In the genomic region with DNA sequence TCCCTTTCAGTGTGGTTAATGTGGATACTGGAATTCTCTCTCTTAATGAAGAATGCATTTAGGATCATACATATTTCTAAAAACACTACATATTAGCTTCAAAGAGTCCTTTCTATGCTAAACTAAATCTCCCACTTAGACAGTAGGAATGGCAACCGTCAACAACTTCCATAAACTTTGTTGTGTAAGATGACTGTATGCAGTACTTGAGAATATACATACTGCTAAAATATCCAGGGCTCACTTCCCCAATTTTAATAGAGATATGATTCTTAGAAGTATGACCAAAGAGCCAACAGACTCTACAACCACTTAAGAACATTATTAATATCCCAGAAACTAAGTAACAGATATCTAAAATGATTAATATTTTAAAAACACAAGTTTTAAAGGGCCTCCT, we compare ENCODE assay signal across 35 mouse cellular contexts.
"Had no signal": no experiment of that assay in that cellular context is flagged by ENCODE, and none has a peak within 500 bp of the region (broad histone marks: within the 10 kb centered on the region; RNA-seq: fewer than 3 reads in every experiment).

No protein-coding gene starts in this region.

- H3K27ac ChIP-seq: heart, embryonic 10.5 days; heart, embryonic 13.5 days; heart, embryonic 15.5 days; hindbrain, embryonic 10.5 days; hindbrain, embryonic 12.5 days; hindbrain, embryonic 13.5 days; hindbrain, embryonic 14.5 days; hindbrain, embryonic 15.5 days; hindbrain, postnatal 0 days; intestine, embryonic 15.5 days; kidney, embryonic 15.5 days; kidney, postnatal 0 days; layer of hippocampus, adult 2 months had no signal

- DNase-seq: heart, postnatal 10 days; heart, postnatal 14 days; heart, postnatal 36 days; heart, postnatal 4 days; kidney, adult 11 months; kidney, adult 18-20 months; kidney, adult 2 months; kidney, adult 8-10 months; kidney, adult 9 months; kidney, postnatal 10 days; kidney, postnatal 14 days; kidney, postnatal 25 days; kidney, postnatal 36 days; kidney, postnatal 4 days; layer of hippocampus, adult 9-11 months; layer of hippocampus, postnatal 36 days had no signal

- H3K9ac ChIP-seq: heart, embryonic 12.5 days; heart, embryonic 13.5 days; heart, embryonic 15.5 days; hindbrain, embryonic 12.5 days; hindbrain, embryonic 13.5 days; hindbrain, embryonic 14.5 days; hindbrain, embryonic 15.5 days; intestine, embryonic 15.5 days; kidney, embryonic 15.5 days had no signal

- H3K27me3 ChIP-seq: heart, embryonic 12.5 days; heart, embryonic 13.5 days; heart, embryonic 15.5 days; hindbrain, embryonic 12.5 days; hindbrain, embryonic 13.5 days; hindbrain, embryonic 15.5 days; intestine, embryonic 15.5 days; kidney, embryonic 15.5 days had no signal

- H3K4me1 ChIP-seq: hindbrain, embryonic 12.5 days; hindbrain, embryonic 15.5 days; intestine, embryonic 15.5 days; kidney, embryonic 15.5 days had no signal

- H3K9me3 ChIP-seq: heart, embryonic 10.5 days; heart, embryonic 12.5 days; heart, embryonic 13.5 days; heart, embryonic 15.5 days; hindbrain, embryonic 10.5 days; hindbrain, embryonic 12.5 days; hindbrain, embryonic 13.5 days; hindbrain, embryonic 15.5 days; intestine, embryonic 15.5 days; kidney, embryonic 15.5 days had no signal

- H3K4me3 ChIP-seq: heart, embryonic 10.5 days; heart, embryonic 12.5 days; heart, embryonic 13.5 days; heart, embryonic 15.5 days; hindbrain, embryonic 10.5 days; hindbrain, embryonic 12.5 days; hindbrain, embryonic 13.5 days; hindbrain, embryonic 15.5 days; intestine, embryonic 15.5 days; kidney, embryonic 15.5 days; layer of hippocampus, adult 2 months had no signal

- H3K4me2 ChIP-seq: heart, embryonic 11.5 days; heart, embryonic 12.5 days; heart, embryonic 13.5 days; heart, embryonic 15.5 days; hindbrain, embryonic 12.5 days; hindbrain, embryonic 13.5 days; hindbrain, embryonic 14.5 days; hindbrain, embryonic 15.5 days; intestine, embryonic 15.5 days; kidney, embryonic 15.5 days had no signal

- ATAC-seq: hindbrain, embryonic 16.5 days; hindbrain, postnatal 0 days; inflammation-experienced regulatory T-cells, adult 6 months; intestine, embryonic 15.5 days; intestine, embryonic 16.5 days; intestine, postnatal 0 days had no signal
